Mouse (Mus musculus) myocyte (in vitro differentiated cells): ENCODE results near the gene Sdr9c7. TPM values are rescaled to one million over a fixed set of nuclear protein-coding genes. Genes with fewer than 3 reads are reported as not detected.
"Not testable (repeated sequence)": the region's sequence is repeated elsewhere in the genome, so short reads cannot be mapped to it uniquely, and the experiment has no call there.

ENCODE experiments used
- H3K27me3 ChIP-seq: one replicate; pipeline ENCODE4 v1.6.1; 2011; ENCODE audit not compliant: control insufficient read depth, insufficient read depth, insufficient read length
- H3K36me3 ChIP-seq: one replicate; pipeline ENCODE4 v1.6.1; 2011; ENCODE audit not compliant: control insufficient read depth, insufficient read depth
- H3K4me2 ChIP-seq: one replicate; pipeline ENCODE4 v1.6.1; 2011; ENCODE audit warnings: low read depth, control low read depth
- H3K4me3 ChIP-seq: one replicate; pipeline ENCODE4 v1.5.1; 2011; ENCODE audit warnings: mild to moderate bottlenecking, control low read depth, moderate library complexity
- H3K79me2 ChIP-seq: one replicate; pipeline ENCODE4 v1.6.1; 2011; ENCODE audit not compliant: control insufficient read depth, insufficient read depth
- H3ac ChIP-seq: one replicate; pipeline ENCODE4 v1.6.1; 2011; ENCODE audit not compliant: control insufficient read depth, insufficient read length
- CEBPB ChIP-seq: IDR thresholded peaks from 2 replicates; pipeline ENCODE4 v1.6.1; 2011; ENCODE audit warnings: mild to moderate bottlenecking, moderate library complexity; ENCODE audit not compliant: poor library complexity, insufficient read depth, severe bottlenecking
- E2F4 ChIP-seq: IDR thresholded peaks from one replicate; pipeline ENCODE4 v1.6.1; 2011; ENCODE audit warnings: mild to moderate bottlenecking, control low read depth, moderate library complexity; ENCODE audit not compliant: insufficient read depth
- MAX ChIP-seq: IDR thresholded peaks from one replicate; pipeline ENCODE4 v1.6.1; 2011; ENCODE audit warnings: low read depth, mild to moderate bottlenecking, control low read depth
- MYOD1 ChIP-seq, 3 experiments: IDR thresholded peaks; one replicate each; pipeline ENCODE4 v1.6.1; 2011; ENCODE audit warnings: control low read depth in 2 of 3, low read depth in 2 of 3, mild to moderate bottlenecking in 2 of 3, moderate library complexity in 1 of 3; ENCODE audit not compliant: insufficient read length in 2 of 3, control insufficient read depth in 1 of 3
- MYOG ChIP-seq, 3 experiments: IDR thresholded peaks; one replicate each; pipeline ENCODE4 v1.6.1; 2011; ENCODE audit warnings: control low read depth in 2 of 3, low read depth in 2 of 3, mild to moderate bottlenecking in 2 of 3; ENCODE audit not compliant: insufficient read length in 2 of 3, control insufficient read depth in 1 of 3, insufficient read depth in 1 of 3
- POLR2A ChIP-seq: IDR thresholded peaks from one replicate; pipeline ENCODE4 v1.6.1; 2011; ENCODE audit warnings: low read depth, mild to moderate bottlenecking, control low read depth, moderate library complexity; ENCODE audit not compliant: insufficient read length
- POLR2AphosphoS2 ChIP-seq: IDR thresholded peaks from one replicate; pipeline ENCODE4 v1.6.1; 2011; ENCODE audit warnings: low read depth, control low read depth; ENCODE audit not compliant: insufficient read length
- REST ChIP-seq: IDR thresholded peaks from one replicate; pipeline ENCODE4 v1.6.1; 2011; ENCODE audit warnings: mild to moderate bottlenecking, control low read depth, moderate library complexity; ENCODE audit not compliant: insufficient read depth, insufficient read length
- SRF ChIP-seq: IDR thresholded peaks from one replicate; pipeline ENCODE4 v1.6.1; 2011; ENCODE audit warnings: low read depth; ENCODE audit not compliant: control insufficient read depth, insufficient read length
- TCF12 ChIP-seq: IDR thresholded peaks from one replicate; pipeline ENCODE4 v1.6.1; 2011; ENCODE audit warnings: mild to moderate bottlenecking, control low read depth; ENCODE audit not compliant: poor library complexity, insufficient read depth, severe bottlenecking
- TCF3 ChIP-seq: IDR thresholded peaks from one replicate; pipeline ENCODE4 v1.6.1; 2011; ENCODE audit warnings: low read depth, control low read depth; ENCODE audit not compliant: insufficient read length
- USF1 ChIP-seq: IDR thresholded peaks from one replicate; pipeline ENCODE4 v1.6.1; 2011; ENCODE audit warnings: low read depth, mild to moderate bottlenecking, control low read depth, moderate library complexity
- polyA plus RNA-seq: library from polyadenylated mRNA; unstranded; fragments of >200 nt; fragmentation: generic; extraction: Trizol; gene quantifications from one replicate; pipeline ENCODE4 v1.2.1, GENCODE M21; 2012; ENCODE audit warnings: missing spikeins

Gene Sdr9c7
- polyA plus RNA-seq, 1 experiment, result not detected

GRCm38 (mm10) chr10:127904718-127905446 is 6.6 kb downstream of the Sdr9c7 start:
- TF ChIP-seq CEBPB (no peak), MYOG (IDR thresholded peaks at IDR 0.05; ENCODE audit: control insufficient read depth in 1 of 3, insufficient read depth in 1 of 3, insufficient read length in 2 of 3, low read depth in 2 of 3) (no peak), POLR2AphosphoS2 (no peak)
- Histone ChIP-seq H3K79me2 (no peaks in the 10 kb centered on the region), H3K4me2 (no peak overlapping the region), H3K36me3 (no peaks in the 10 kb centered on the region), H3K27me3 (peaks cover 27% of the 10 kb centered on the region), H3K4me3 (no peak overlapping the region), H3ac (no peak overlapping the region)

DNA sequence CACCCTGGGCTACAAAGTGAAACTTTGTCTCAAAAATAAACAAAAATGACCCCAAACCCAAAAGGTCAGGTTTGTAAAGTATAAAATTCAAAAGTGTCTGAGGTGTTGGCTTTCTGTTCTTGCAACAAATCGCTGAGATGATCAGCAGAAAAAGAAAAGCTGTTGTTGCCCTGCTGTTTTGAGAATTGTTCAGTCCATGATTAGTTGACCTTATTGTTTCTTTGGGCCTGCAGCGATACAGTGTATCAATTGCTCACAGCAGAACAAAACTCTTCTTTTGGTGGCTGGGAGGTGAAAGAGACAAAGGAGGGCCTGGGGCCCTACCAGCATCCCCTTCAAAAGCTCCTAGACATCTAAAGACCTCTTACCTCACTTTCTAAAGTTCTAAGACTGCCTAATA is 7.8 kb downstream of the Sdr9c7 start:
- H3K36me3 ChIP-seq, result no peaks in the 10 kb centered on the region
- TF ChIP-seq POLR2A (no peak), POLR2AphosphoS2 (no peak), SRF (no peak), MYOD1 (IDR thresholded peaks at IDR 0.05; ENCODE audit: control insufficient read depth in 1 of 3, insufficient read length in 2 of 3, low read depth in 2 of 3) (no peak), E2F4 (no peak), CEBPB (no peak), USF1 (no peak)
- H3ac ChIP-seq, result no peak overlapping the region
- no peak overlapping the region for H3K4me2 ChIP-seq
- H3K79me2 ChIP-seq, result no peaks in the 10 kb centered on the region
- H3K27me3 ChIP-seq, result peaks cover 19% of the 10 kb centered on the region
- no peak overlapping the region for H3K4me3 ChIP-seq

DNA sequence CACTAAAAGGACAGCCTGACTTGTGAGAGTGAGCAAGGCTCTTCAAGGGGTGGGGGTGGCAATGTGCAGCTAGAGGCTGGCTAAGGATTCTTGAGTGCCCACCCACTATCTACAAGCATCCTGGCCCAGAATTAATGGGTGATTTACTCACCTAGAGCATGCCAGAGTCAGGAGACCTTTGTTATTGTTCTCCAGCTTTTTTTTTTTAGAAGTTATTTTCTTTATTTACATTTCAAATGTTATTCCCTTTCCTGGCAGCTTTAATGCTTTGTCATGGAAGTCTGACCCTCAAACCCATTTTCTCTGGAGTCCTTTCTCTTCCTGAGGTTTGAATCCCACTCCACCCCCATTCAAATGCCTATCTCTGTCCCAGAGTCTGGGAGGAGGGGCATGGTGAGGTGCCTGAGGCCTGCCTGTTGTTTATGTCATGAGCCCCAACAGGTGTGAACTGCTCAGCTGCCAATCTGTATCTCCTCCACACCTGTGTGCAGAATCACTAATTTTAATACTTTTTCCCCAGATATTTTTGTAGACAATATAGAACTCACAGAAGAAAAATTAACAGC is 9.2 kb downstream of the Sdr9c7 start:
- Histone ChIP-seq H3K27me3 (peaks cover 15% of the 10 kb centered on the region), H3ac (no peak overlapping the region), H3K79me2 (no peaks in the 10 kb centered on the region), H3K36me3 (no peaks in the 10 kb centered on the region), H3K4me2 (no peak overlapping the region), H3K4me3 (no peak overlapping the region)
- no peak for TF ChIP-seq POLR2A
- TF ChIP-seq REST, result no peak
- TF ChIP-seq MAX, result no peak
- no peak for TF ChIP-seq E2F4
- no peak for TF ChIP-seq TCF12
- TF ChIP-seq MYOG (IDR thresholded peaks at IDR 0.05; ENCODE audit: control insufficient read depth in 1 of 3, insufficient read depth in 1 of 3, insufficient read length in 2 of 3, low read depth in 2 of 3), result no peak
- TF ChIP-seq POLR2AphosphoS2, result no peak
- no peak for TF ChIP-seq MYOD1 (IDR thresholded peaks at IDR 0.05; ENCODE audit: control insufficient read depth in 1 of 3, insufficient read length in 2 of 3, low read depth in 2 of 3)
- TF ChIP-seq CEBPB, result no peak
- TF ChIP-seq TCF3, result no peak
- TF ChIP-seq USF1, result no peak
- no peak for TF ChIP-seq SRF

DNA sequence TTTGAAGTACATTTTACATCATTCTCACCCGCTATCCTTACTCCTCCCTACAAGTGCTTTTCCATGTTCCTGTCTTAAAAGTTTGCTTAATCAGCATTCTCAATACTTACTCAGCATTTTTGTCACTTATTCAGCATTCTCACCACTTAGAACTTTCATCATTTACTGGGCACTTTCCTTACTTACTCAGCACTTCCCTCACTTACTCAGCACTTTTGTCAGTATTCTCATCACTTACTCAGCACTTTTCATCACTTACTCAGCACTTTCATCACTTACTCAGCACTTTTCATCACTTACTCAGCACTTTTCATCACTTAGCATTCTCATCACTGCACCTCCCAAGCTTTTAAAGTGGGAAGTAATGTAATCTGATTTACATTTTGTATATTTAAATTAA is 17.3 kb downstream of the Sdr9c7 start:
- TF ChIP-seq CEBPB (no peak), POLR2AphosphoS2 (no peak)
- Histone ChIP-seq H3K27me3 (peaks cover 11% of the 10 kb centered on the region), H3K79me2 (no peaks in the 10 kb centered on the region), H3K36me3 (no peaks in the 10 kb centered on the region), H3ac (no peak overlapping the region), H3K4me2 (no peak overlapping the region), H3K4me3 (no peak overlapping the region)

DNA sequence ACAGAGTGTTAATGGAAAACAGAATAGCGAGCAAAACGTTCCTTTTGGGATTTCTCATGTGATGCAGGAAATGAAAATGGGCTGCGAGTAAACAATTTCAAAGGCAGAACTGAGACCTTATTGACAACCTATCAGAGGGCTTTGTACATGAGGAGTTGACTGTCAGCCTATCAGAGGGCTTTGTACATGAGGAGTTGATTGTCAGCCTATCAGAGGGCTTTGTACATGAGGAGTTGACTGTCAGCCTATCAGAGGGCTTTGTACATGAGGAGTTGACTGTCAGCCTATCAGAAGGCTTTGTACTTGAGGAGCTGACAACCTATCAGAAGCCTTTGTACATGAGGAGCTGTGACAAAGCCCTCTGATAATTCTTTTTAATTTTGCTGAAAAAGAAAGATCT is 18.9 kb downstream of the Sdr9c7 start:
- H3K36me3 ChIP-seq, H3K4me2 ChIP-seq, H3K27me3 ChIP-seq, H3K4me3 ChIP-seq, H3ac ChIP-seq, H3K79me2 ChIP-seq: not testable (repeated sequence)
